Mouse (Mus musculus) adrenal gland, adult 18-20 months (tissue): ENCODE data around the gene Acer2. TPM values are rescaled to one million over a fixed set of nuclear protein-coding genes. Genes with fewer than 3 reads are reported as not detected.
"Not testable (repeated sequence)": the region's sequence is repeated elsewhere in the genome, so short reads cannot be mapped to it uniquely, and the experiment has no call there.

Experiments used
- DNase-seq, 2 experiments: peaks; one replicate each; pipeline ENCODE4 v3.0.0; 2021 to 2022; ENCODE audit warnings: low spot score in 2 of 2
- long read RNA-seq, 2 experiments: library from polyadenylated mRNA; stranded (forward); transcript quantifications; one replicate each; pipeline ENCODE4 v2.0.0; 2021
- total RNA-seq, 2 experiments: library from RNA; stranded (reverse); gene quantifications; 1 replicate in 1 of 2; 2 replicates in 1 of 2; pipeline ENCODE4 v1.2.3; 2021

Gene Acer2
- 10 to 100 TPM; 20.5 to 36.3 TPM for total RNA-seq
- long read RNA-seq, experiment 1, full-length matches to known transcripts: 19 of 31 reads
- long read RNA-seq, experiment 1, partial matches to known transcripts: 4 of 31 reads
- long read RNA-seq, experiment 1, other reads (novel, unspliced or antisense): 8 of 31 reads
- long read RNA-seq, experiment 2, full-length matches to known transcripts: 3 of 15 reads
- long read RNA-seq, experiment 2, partial matches to known transcripts: 11 of 15 reads
- long read RNA-seq, experiment 2, other reads (novel, unspliced or antisense): 1 of 15 reads

DNA sequence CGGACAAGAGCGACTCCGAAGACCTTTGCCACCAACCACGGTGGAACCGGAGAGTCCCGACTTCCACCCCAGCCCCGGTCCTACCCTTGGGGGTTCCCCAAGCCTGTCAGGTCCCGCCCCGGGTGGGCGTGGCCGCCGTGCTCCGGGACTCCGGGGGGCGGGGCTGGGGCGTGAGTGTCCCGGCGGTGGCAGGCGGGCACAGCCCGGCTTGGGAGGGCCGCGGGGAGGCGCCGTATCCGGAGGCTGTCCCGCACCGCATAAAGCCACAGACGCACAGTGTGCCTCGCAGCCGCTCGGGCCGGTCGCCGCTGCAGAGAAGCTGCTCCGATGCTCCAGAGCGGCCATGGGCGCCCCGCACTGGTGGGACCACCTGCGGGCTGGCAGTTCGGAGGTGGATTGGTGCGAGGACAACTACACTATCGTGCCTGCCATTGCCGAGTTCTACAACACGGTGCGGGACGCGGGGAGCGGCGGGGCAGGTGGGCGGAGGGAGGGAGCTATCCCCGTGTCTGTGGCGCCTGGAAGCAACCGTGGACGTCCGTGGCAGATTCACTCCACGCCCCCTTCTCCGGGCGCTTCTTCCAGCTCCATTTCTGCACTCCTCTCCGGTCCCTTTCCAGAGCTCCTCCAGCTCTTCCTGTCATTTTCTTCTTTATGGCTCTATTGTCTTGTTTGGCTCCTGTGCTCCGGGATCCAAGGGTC is at the start of gene Acer2:
TSS of gene Acer2 (plus strand) at position 251 of the 702 bp plus-strand sequence.
- peak; percentile 96 to 97 for DNase-seq

DNA sequence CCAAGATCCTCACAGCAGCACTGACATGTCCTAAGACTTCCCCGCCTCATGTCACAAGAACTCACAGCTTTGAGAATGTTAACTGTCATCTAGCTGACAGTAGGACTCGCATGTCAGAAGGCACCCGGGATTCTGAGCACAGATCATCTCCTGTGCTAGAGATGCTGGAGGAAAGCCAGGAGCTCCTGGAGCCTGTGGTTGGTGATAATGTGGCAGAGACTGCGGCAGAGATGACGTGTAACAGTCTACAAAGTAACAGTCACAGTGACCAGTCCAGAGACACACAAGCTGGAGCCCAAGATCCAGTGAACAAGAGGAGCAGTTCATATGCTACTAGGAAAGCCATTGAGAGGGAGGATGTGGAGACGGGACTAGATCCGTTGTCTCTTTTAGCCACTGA is 49.1 kb upstream of the Acer2 start:
- no peak for DNase-seq

DNA sequence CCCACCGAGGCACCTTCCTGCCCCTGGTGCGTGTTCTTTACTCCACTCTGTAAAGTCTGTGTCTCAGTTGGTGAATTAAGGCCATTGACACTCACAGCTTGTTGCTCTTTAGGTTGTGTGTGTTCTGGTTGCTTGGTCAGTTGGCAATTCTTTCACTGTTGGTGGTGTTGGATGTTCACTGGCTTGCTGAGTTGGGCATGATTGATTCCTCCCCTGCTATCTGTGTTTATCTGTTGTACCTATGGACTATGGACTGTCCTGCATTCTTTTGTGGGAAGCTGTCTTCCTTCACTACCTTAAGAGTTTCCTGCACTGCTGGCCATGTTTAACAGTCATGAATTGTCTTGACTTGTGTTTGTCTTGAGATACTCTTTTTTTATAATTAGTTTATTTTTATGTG is 42.3 kb upstream of the Acer2 start:
- DNase-seq: no peak

DNA sequence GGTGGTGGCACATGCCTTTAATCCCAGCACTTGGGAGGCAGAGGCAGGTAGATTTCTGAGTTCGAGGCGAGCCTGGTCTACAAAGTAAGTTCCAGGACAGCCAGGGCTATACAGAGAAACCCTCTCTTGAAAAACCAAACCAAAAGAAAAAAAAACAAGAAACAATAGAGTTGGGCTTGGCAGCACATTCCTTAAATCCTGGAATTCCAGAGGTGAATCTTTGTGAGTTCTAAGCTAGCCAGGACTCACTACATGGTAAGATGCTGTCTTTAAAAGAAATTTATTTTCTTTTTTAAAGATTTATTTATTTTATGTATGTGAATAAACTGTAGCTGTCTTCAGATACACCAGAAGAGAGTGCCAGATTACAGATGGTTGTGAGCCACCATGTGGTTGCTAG is 33.1 kb upstream of the Acer2 start:
- not testable (repeated sequence) for DNase-seq

DNA sequence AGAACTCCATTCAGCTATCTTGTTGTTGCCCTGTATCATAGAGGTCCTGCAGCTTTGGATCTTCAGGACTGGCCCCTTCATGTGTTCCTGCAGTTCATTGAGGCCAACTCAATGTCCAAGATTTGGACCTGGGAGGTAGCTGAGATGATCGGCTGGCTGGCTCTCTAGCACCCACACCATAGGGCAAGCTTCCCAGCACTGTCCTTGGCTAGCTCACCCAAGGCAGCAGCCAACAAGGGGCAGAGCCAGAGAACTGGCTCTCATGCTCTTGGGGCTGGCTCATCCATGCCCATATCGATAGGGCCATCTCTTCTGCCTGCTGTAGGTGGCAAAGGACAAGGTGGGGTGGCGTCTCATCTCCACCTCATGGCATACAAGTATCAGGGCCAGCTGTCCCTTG is 28.8 kb upstream of the Acer2 start:
- DNase-seq: no peak

DNA sequence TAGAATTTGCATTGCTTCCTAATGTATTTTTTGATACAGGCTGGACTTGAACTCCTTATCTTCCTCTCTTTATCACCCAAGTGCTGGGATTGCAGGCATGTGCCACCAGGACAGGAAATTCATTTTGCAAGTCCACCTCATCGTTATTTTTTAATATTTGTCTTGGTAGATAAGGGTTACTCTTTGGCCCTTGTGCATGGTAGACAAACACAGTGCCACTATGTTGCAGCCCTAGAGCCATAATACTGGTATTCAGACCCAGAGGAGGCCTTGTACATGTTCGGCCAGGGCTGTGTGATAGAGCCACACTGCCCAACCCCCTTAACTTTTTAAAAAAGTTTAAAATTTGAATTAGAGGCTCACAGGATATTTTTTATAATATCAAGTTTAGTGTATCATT is 26.9 kb upstream of the Acer2 start:
- DNase-seq: no peak

DNA sequence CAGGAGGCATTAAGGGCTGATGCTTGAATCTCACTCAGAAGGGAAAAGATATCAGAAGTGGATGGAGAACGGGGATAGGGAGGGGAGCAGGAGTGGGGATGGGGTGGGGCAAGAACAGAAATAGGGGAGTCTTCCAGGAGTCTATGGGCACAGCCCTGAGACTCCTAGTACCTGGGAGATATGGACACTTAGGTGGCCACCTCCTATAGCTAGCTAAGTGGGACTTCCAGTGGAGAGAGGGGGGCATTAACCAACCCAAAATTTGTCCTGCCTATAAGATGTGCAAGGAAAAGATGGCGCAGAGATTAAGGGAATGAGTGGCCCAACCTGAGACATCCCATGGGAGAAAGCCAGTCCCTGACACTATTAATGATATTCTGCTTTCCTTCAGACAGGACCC is 22.9 kb upstream of the Acer2 start:
- no peak for DNase-seq

DNA sequence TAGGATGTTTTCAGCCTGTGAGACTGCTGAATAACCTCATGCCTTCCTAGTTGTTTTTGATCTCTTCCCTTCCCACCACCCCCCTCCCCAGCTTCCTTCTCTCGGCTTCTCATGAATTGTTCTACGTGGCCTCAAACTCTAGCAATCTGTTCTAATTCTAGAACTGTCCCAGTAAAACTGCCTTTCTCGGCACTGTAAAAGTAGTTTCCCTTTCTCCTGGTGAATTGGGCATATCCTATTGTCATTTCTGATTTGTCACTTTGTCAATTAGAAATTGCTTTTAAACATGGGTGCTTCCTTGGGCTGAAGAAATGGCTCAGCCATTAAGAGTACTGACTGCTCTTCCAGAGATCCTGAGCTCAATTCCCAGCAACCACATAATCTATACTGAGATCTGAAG is 22.2 kb upstream of the Acer2 start:
- no peak for DNase-seq

DNA sequence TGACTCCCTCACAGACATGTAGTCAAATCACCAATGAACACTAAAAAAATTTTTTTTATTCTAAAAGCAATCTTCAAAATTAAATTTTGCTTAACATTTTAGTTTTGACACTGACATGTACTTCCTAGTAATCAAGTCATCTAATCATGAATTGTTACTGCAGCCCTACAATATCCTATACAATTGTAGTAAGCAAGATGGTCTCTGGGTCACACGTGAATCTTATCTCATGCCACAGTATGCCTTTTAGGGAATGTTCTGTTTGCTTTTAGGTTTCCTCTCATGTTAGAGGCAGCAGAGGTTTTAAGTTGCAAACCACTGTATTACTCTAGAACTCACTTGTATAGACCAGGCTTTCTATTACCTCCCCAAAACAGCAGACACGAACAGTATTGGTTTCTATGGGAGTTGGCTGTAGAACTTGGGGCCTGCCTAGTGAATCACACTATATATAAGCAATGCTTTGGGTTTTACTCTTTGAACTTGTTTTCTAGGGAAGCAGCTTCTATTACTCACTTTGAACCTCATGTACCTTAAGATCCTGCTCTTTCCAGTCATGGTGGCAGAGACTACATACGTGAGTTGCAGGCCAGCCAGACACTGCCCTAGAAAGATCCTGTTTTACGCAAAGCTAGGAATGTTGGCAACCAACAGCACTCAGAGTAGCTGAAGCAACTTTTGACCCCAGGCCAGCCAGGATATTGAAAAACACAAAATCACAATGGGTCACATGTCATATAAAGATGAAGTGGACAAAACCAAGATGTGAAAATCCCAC is 21.2 kb upstream of the Acer2 start:
- no peak for DNase-seq

DNA sequence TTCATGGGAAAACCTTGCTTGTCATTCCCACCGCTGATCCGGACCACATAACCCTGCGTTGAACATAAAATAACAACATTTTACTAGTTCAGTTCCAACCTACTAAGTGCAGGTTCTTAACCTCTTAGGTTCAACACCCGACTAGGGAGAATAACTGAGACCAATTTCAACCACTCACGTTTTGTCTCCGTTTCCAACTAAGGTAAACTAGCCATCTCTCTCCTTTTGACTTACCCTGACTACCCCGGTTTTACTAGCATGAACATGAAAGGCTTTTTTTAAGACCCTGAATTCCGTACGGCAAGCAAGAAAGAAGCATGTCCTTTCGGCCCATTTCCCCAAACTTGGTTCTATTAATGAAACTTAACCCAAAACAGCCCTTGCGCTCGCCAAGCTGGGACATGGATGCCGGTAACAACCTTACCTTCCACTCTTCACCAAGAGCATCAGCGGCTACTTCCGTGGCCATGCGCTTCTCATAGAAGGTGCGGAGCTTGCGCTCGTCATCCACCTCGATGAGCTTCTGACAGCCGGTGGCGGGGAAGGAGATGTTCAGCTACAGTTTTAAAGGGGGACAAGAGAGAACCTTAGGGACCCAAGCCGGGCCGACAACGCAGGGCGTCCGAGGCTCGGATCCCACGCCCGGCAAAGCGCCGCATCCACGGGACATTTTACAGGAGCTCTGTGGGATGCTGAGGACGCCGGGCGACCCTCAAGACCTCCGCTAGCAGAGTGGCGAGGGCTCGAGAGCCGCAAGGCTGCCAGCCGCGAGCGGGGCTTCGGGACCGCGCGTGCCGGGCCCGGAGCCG is 17.7 kb upstream of the Acer2 start:
- DNase-seq: no peak

DNA sequence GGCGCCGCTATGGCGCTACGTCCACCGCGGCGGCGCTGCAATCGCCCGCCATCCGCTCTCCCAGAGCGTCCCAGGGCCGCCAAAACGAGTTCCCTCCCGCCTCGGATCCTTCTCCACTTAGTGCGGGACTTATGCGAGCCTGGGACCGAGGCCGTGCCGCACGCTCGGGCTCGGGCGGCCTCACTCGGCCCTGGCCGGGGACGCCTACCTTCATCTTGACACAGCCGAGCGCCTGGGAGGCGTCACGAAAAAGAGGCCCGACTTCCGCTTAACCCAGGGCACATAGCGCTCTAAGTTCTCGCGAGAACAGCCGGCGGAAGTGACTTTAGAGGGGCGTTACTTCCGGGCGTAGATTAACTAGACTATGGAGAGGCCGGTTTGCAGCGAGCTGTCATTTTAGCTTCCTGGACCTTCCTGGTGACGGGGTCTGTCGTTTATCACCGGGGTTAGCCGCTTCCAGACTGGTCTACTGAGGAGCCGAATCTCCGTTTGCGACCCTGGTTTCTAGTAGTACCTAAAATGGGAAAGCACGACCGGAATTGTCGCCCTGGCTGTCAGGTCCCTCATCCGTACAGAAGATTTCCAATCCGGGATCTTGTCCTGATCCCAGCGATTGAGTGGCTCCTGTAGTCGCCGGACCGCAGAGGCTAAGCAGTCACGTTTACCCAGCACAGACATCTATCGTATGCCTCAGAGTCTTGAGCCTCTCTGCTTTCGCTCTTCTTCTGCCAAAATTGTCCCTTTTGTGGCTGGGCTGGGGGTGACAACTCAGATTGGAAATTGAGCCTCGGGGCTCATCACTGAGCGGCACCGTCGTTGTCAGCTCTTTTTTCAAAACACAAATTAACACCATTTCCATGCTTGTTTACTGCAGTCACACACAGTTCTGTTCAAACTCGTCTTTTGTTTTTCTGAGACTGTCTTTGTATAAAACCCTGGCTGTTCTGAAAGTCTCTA is 16.8 kb upstream of the Acer2 start, which contains the start of gene Rps6:
TSS of gene Rps6 (minus strand) at position 300 of the 957 bp plus-strand sequence.
- peak; percentile 95 to 97 for DNase-seq

DNA sequence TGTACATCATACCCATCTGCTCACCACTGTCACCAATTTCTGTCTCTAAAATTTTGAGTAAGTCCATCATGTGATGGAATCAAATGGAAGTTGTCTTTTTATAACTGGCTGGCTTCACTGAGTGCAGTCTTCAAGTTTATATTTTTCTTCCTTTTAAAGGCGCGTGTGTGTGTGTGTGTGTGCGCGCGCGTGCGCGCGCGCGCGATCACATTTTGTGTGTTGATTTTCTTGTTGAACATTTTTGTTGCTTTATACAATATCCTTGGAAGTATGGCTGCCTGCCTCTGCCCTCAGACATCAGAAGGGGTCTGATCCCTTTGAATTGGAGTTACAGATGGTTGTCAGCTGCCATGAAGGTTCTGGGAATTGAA is 16.1 kb upstream of the Acer2 start:
- no peak for DNase-seq

DNA sequence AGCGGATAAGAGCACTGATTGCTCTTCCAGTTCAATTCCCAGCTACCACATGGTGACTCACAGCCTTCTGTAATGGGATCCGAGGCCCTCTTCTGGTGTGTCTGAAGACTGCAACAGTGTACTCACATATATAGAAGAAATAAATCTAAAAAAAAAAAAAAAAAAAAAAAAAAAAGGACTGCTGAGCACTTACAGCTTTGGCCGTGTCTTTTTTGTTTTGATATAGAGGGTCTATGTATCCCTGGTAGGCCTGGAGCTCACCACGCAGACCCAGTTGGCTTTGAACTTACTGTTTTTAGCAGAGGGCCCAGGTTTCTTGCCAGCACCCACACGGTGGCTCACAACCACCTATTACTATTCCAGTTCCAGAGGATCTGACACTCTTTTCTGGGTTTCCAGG is 10.1 kb upstream of the Acer2 start:
- no peak for DNase-seq

DNA sequence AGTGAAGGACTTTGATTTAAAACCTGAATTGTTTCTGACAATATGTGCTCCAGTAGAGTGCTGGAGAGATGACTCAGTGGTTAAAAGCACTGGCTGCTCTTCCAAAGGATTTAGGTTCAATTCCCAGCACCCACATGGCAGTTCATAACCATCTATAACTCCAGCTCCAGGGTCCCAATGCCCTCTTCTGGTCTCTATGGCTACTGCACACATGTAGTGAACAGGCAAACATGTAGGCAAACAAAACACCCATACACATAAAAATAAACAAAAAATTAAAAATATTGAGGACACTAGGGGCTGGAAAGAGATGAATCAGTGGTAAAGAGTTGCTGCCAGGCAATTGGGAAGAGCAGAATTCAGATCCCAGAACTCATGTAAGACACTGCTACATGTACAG is 2.2 kb upstream of the Acer2 start:
- DNase-seq: no peak

DNA sequence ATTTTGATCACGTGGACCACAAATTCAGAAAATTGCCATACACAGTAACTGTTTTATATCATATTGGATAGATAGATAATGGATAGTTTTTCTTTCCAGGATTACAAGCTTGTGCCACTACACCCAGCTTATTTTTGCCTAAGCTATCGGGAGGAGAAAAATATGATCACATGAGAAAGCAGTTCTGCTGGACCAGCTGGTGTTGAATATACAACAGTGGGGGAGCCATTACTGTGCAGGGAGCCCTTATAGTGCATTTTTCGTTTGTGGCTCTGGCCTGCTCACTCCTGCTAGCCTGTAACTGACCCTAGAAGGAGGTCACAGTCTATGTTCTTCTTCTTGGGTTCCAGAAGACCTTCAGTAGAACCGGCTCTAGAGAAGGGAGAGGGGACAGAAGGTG is 1.1 kb upstream of the Acer2 start:
- no peak for DNase-seq

DNA sequence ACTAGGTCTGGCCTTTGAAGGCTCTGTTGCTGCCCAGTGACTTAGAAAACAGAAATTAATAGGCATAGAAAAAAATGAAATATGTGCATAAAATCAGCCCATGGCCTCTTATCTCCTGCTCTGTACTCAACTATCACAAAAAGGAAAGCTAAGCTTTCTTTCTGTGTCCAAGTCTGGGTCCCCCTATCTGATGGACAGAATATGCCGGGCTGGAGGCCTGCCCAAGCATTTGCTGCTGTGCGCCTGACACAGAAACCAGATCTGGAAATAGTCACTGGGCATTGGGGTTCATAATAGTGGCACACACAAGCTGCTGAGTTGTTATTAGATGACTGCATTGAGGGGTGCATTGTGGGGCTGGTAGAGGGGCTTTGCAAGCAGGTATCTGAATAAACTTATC is 5.3 kb downstream of the Acer2 start:
- DNase-seq: no peak

DNA sequence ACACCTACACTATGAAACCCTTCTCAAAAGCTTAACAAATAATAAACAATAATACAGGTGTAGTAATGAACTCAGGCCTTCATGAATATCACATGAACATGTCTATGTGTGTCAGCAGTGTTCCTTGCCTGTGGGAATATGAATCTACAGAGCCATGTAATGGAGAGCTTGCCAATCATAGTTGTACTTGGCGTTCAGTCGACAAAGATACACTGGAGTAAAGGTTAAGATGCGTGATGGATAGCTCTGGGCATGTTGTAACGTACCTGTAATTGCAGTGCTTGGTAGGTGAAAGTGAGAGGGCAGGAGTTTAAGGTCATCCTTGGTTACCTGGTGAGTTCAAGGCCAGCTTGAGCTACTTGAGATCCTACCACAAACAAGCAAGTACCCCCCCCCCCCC is 7.0 kb downstream of the Acer2 start:
- no peak for DNase-seq

DNA sequence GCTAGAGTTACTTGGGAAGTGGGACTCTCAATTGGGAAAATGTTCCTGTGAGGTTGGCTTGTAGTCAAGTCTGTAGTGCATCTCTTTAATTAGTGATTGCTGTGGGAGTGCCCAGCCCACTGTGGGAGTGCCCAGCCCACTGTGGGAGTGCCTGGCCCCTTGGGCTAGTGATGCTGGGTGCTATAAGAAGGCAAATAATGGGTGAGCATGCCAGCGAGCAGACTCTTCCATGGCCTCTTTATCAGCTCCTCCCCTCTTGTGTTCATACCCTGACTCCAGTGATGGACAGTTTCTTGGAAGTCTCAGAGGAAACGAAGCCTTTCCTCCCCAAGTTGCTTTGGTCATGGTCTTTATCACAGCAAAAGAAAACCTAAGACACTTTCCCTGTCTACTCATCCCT is 8.2 kb downstream of the Acer2 start:
- DNase-seq: no peak

DNA sequence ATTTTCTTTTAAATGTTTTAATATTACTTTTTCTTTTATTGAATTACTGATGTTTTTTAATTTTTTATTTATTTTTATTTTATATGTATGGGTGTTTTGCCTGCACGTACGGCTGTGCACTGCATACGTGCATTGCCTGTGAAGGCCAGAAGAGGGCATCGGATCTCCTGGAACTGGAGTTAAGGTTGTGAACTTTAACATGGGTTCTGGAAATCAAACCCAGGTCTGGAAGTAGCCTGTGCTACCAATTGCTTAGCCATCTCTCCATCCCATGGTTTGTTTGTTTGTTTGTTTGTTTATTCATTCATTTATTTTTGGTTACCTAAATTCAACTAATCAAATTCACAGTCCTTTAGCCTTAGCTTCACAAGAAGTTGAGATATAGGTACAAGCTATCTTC is 10.7 kb downstream of the Acer2 start:
- DNase-seq: peak; percentile 31 to 45

DNA sequence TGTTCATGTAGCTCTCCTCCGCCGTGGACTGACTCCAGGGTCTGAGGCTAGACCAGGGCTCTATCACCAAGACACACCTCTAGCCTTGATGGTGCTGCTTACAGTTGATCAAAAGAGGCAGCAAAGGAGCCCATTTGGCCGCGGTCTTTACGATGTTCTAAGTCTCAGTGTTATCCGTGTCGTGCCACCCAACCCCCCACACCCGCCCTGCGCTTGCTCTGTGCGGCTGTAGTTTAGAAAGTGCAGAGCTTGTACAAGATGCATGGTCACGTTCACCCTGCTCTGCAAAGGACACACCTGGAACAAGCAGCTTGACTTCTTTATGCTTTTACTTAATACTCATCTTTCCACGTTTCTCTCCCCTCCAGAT is 11.6 kb downstream of the Acer2 start:
- DNase-seq: no peak
